Mouse (Mus musculus): Measurements from ENCODE around the gene Cmtr1. TPM values are rescaled to one million over a fixed set of nuclear protein-coding genes. Genes with fewer than 3 reads are reported as not detected.

The Cmtr1 gene
- polyA plus RNA-seq, 1 experiment from 2014 or later: 130 TPM

DNA sequence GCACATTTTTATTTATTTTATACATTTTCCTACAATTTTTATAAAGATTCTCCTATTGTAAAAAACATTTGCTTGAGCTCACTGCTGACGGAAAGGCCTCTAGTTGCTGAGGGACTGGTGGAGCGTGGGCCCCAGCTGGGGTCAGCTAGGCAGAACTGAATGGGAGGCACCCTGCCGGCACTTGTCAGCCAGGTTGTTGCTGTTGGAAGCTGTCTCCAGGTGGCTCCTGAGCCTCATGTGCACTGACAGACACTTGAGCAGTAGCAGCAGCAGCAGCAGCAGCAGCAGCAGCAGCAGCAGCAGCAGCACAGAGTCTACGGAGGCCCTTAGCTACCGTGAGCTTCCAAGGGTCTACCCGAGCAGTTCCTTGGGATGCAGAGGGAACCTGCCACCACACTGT is 27.0 kb downstream of the Cmtr1 start:
- 86% methylated on average over 6 of the region's 6 CpGs for WGBS
- H3K4me1 ChIP-seq (replicated peaks; ENCODE audit: control insufficient read depth, insufficient read depth, low read length): peaks cover 45% of the 10 kb centered on the region

DNA sequence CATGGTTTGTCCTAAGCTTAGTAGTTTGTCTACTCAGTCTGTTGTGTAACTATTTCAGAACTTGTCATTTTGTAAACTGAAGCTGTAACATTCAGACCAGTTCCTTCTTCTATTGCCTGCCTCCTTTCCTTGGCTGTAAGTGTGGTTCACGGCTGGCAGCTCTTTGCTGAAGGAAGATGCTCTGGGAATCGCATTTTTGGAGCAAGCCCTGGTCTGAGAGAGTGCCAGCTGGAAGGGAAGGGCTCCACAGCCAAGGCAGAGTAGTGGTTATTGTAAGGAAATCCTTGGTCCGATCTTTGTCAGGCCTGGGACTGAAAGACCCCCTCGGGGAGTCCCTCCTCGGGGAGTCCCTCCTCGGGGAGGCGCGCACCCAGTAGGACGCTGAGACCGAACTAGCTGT is 28.2 kb downstream of the Cmtr1 start:
- DNase-seq (ENCODE audit: low spot score) (no peak), ATAC-seq (replicated peaks; ENCODE audit: low FRiP score) (no peak)
- H3K4me1 ChIP-seq (replicated peaks; ENCODE audit: control insufficient read depth, insufficient read depth, low read length): peaks cover 41% of the 10 kb centered on the region
- H3K4me2 ChIP-seq: no peak overlapping the region
- 93% methylated on average over 10 of the region's 10 CpGs for WGBS
- no peaks in the 10 kb centered on the region for H3K27me3 ChIP-seq (replicated peaks; ENCODE audit: control insufficient read depth, insufficient read depth, low read length)
- H3K36me3 ChIP-seq (ENCODE audit: control insufficient read depth, insufficient read depth, low read length): peaks cover 48% of the 10 kb centered on the region
- H3K9ac ChIP-seq (ENCODE audit: low read depth, low read length): no peak overlapping the region
- no peak overlapping the region for H3K4me3 ChIP-seq (ENCODE audit: low read depth, low read length)
- H3K9me3 ChIP-seq (ENCODE audit: control insufficient read depth, low read length): no peaks in the 10 kb centered on the region
- H3K27ac ChIP-seq (ENCODE audit: low read depth, low read length): no peak overlapping the region

More for the DNA sequence above, 27.0 kb downstream of the Cmtr1 start:
- Histone ChIP-seq H3K36me3 (ENCODE audit: control insufficient read depth, insufficient read depth, low read length) (peaks cover 48% of the 10 kb centered on the region), H3K9ac (ENCODE audit: low read depth, low read length) (no peak overlapping the region), H3K4me2 (no peak overlapping the region), H3K4me3 (ENCODE audit: low read depth, low read length) (no peak overlapping the region), H3K27me3 (replicated peaks; ENCODE audit: control insufficient read depth, insufficient read depth, low read length) (no peaks in the 10 kb centered on the region), H3K27ac (ENCODE audit: low read depth, low read length) (0 out of 2 replicates have a peak overlapping the region, but pooled peaks have one; percentile 32), H3K9me3 (ENCODE audit: control insufficient read depth, low read length) (no peaks in the 10 kb centered on the region)
- DNase-seq (ENCODE audit: low spot score) (no peak), ATAC-seq (replicated peaks; ENCODE audit: low FRiP score) (no peak)

DNA sequence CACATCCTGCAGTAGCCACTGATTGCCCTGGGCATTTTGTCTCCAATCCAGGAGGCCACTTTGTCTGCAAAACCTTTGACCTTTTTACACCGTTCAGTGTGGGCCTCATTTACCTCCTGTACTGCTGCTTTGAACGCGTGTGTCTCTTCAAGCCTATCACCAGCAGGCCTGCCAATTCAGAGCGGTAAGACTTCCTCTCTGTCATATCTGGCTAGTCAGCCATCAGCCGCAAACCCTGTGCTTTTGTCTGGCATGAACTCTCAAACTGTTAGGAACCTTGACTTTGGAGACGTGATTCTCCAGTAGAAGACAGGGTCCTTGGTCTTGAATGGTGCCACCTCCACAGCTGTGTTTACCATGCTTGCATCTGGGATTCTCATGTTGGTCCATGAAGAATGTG is 29.9 kb downstream of the Cmtr1 start:
- 75% methylated on average over 6 of the region's 6 CpGs for WGBS
- Histone ChIP-seq H3K9ac (ENCODE audit: low read depth, low read length) (no peak overlapping the region), H3K4me2 (no peak overlapping the region), H3K36me3 (ENCODE audit: control insufficient read depth, insufficient read depth, low read length) (peaks cover 44% of the 10 kb centered on the region), H3K27ac (ENCODE audit: low read depth, low read length) (no peak overlapping the region), H3K4me1 (replicated peaks; ENCODE audit: control insufficient read depth, insufficient read depth, low read length) (peaks cover 27% of the 10 kb centered on the region), H3K4me3 (ENCODE audit: low read depth, low read length) (no peak overlapping the region), H3K9me3 (ENCODE audit: control insufficient read depth, low read length) (no peaks in the 10 kb centered on the region), H3K27me3 (replicated peaks; ENCODE audit: control insufficient read depth, insufficient read depth, low read length) (no peaks in the 10 kb centered on the region)
- DNase-seq (ENCODE audit: low spot score): no peak
- ATAC-seq (replicated peaks; ENCODE audit: low FRiP score): no peak

DNA sequence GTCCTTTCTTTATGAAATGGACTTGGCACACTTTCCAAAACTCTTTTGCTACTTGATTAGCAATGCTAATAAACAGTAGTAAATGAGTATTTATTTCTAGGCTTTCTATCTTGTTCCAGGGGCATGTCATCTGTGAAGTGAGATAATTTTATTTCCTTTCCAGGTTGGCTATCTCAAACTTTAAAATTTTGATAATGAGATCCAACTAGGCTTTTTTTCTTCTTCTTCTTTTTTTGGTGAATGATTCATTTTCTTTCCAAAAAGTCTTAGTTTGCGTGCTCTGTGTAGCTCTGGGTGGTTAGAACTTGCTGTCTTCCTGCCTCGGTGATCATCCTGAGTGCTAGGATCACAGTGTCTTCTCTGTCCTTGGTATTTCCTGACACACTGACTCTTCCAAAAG is 32.4 kb downstream of the Cmtr1 start:
- H3K9ac ChIP-seq (ENCODE audit: low read depth, low read length): no peak overlapping the region
- 79% methylated on average over 2 of the region's 2 CpGs for WGBS
- H3K27me3 ChIP-seq (replicated peaks; ENCODE audit: control insufficient read depth, insufficient read depth, low read length): no peaks in the 10 kb centered on the region
- no peak overlapping the region for H3K4me3 ChIP-seq (ENCODE audit: low read depth, low read length)
- H3K9me3 ChIP-seq (ENCODE audit: control insufficient read depth, low read length): no peaks in the 10 kb centered on the region
- no peak overlapping the region for H3K27ac ChIP-seq (ENCODE audit: low read depth, low read length)
- H3K36me3 ChIP-seq (ENCODE audit: control insufficient read depth, insufficient read depth, low read length): peaks cover 48% of the 10 kb centered on the region
- peaks cover 4% of the 10 kb centered on the region for H3K4me1 ChIP-seq (replicated peaks; ENCODE audit: control insufficient read depth, insufficient read depth, low read length)
- DNase-seq (ENCODE audit: low spot score): no peak
- H3K4me2 ChIP-seq: no peak overlapping the region
- no peak for ATAC-seq (replicated peaks; ENCODE audit: low FRiP score)

DNA sequence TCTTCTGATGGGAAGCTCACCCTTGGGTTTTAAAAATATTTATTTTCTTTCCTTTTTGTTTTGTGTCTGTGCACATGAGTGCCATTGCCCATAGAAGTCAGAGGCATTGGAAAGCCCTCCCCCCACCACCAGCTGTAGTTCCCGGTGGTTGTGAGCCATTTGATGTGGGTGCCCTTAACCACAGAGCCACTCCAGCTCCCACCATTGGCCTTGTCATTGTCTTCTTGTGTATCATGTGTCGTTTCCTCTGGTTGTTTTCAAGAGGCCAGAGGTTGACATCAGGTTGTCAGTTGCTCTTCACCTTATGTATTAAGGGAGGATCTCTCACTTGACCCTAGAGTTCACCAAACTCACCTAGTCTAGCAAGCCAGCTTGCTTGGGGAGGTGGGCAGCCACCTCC is 33.2 kb downstream of the Cmtr1 start:
- Histone ChIP-seq H3K4me3 (ENCODE audit: low read depth, low read length) (no peak overlapping the region), H3K4me2 (no peak overlapping the region), H3K4me1 (replicated peaks; ENCODE audit: control insufficient read depth, insufficient read depth, low read length) (no peaks in the 10 kb centered on the region; the same call in 1 of the 2 replicates), H3K9me3 (ENCODE audit: control insufficient read depth, low read length) (no peaks in the 10 kb centered on the region), H3K36me3 (ENCODE audit: control insufficient read depth, insufficient read depth, low read length) (peaks cover 52% of the 10 kb centered on the region), H3K9ac (ENCODE audit: low read depth, low read length) (no peak overlapping the region), H3K27me3 (replicated peaks; ENCODE audit: control insufficient read depth, insufficient read depth, low read length) (no peaks in the 10 kb centered on the region), H3K27ac (ENCODE audit: low read depth, low read length) (no peak overlapping the region)
- 57% methylated on average over 2 of the region's 2 CpGs for WGBS
- no peak for ATAC-seq (replicated peaks; ENCODE audit: low FRiP score)
- DNase-seq (ENCODE audit: low spot score): no peak

DNA sequence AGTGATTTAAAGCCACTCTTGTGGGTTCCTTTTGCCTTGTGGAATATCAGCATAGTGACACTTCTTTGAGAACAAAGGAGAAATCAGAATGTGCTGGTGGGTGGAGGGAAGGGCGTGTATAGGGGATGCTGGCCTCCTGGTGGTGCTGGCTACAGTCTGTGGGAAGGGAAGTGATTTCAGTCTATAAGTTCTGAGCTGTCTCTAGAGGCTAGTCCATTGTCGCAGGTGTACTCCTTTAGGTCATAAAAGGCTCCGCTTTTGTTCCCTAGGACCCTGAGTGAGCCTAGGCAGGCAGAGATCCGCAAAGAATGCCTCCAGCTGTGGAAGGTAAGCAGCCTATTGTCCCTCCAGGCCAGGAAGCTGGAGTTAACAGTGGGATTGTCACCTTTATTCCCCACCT is 34.1 kb downstream of the Cmtr1 start:
- Histone ChIP-seq H3K27me3 (replicated peaks; ENCODE audit: control insufficient read depth, insufficient read depth, low read length) (no peaks in the 10 kb centered on the region), H3K9ac (ENCODE audit: low read depth, low read length) (no peak overlapping the region), H3K9me3 (ENCODE audit: control insufficient read depth, low read length) (no peaks in the 10 kb centered on the region), H3K4me2 (no peak overlapping the region), H3K4me3 (ENCODE audit: low read depth, low read length) (no peak overlapping the region), H3K36me3 (ENCODE audit: control insufficient read depth, insufficient read depth, low read length) (peaks cover 51% of the 10 kb centered on the region), H3K27ac (ENCODE audit: low read depth, low read length) (no peak overlapping the region), H3K4me1 (replicated peaks; ENCODE audit: control insufficient read depth, insufficient read depth, low read length) (no peaks in the 10 kb centered on the region; the same call in 1 of the 2 replicates)
- 91% methylated on average over 4 of the region's 4 CpGs for WGBS
- ATAC-seq (replicated peaks; ENCODE audit: low FRiP score) (no peak), DNase-seq (ENCODE audit: low spot score) (no peak)

DNA sequence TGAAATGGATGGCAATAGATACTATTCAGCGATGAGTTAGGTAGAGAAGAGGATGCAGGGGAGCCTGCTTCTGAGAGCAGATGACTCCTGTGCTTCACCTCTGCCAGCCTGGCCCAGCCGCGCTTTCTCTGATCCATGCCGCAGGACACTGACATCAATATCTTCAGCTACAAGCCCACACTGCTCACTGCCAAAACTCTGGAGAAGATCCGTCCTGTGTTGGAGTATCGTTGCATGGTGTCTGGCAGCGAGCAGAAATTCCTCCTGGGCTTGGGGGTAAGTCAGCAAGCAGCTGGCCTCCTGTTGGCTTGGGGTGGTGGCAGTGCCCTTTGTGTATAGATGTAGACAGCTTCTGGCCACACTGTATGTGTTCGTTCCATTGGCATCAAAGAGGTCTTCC is 36.5 kb downstream of the Cmtr1 start:
- H3K27ac ChIP-seq (ENCODE audit: low read depth, low read length): no peak overlapping the region
- no peaks in the 10 kb centered on the region for H3K27me3 ChIP-seq (replicated peaks; ENCODE audit: control insufficient read depth, insufficient read depth, low read length)
- DNase-seq (ENCODE audit: low spot score) (no peak), ATAC-seq (replicated peaks; ENCODE audit: low FRiP score) (no peak)
- H3K36me3 ChIP-seq (ENCODE audit: control insufficient read depth, insufficient read depth, low read length): peaks cover 43% of the 10 kb centered on the region
- H3K9ac ChIP-seq (ENCODE audit: low read depth, low read length): no peak overlapping the region
- no peaks in the 10 kb centered on the region for H3K9me3 ChIP-seq (ENCODE audit: control insufficient read depth, low read length)
- no peak overlapping the region for H3K4me3 ChIP-seq (ENCODE audit: low read depth, low read length)
- no peak overlapping the region for H3K4me2 ChIP-seq
- H3K4me1 ChIP-seq (replicated peaks; ENCODE audit: control insufficient read depth, insufficient read depth, low read length): no peaks in the 10 kb centered on the region
- whole genome bisulfite sequencing: 95% methylated on average over 8 of the region's 8 CpGs

DNA sequence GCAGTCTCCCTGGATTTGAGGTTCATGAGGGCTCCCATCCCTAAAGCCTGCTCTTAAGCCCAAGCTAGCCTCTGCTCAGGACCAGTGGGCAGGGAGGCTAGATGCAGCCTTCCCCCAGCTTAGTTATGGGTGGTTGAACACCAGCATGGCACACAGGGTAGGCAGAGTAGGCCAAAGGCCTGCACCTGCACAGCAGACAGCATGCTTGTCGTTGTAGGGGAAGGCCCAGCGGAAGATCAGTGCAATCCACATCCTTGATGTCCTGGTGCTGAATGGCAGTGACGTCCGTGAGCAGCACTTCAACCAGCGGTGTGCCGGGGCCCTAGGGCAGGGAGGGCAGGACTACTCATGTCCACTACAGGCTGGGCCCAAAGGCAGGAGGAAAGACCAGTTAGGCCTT is 38.0 kb downstream of the Cmtr1 start:
- Histone ChIP-seq H3K4me3 (ENCODE audit: low read depth, low read length) (no peak overlapping the region), H3K36me3 (ENCODE audit: control insufficient read depth, insufficient read depth, low read length) (peaks cover 46% of the 10 kb centered on the region), H3K4me1 (replicated peaks; ENCODE audit: control insufficient read depth, insufficient read depth, low read length) (no peaks in the 10 kb centered on the region), H3K9ac (ENCODE audit: low read depth, low read length) (no peak overlapping the region), H3K4me2 (no peak overlapping the region), H3K27me3 (replicated peaks; ENCODE audit: control insufficient read depth, insufficient read depth, low read length) (no peaks in the 10 kb centered on the region), H3K27ac (ENCODE audit: low read depth, low read length) (no peak overlapping the region), H3K9me3 (ENCODE audit: control insufficient read depth, low read length) (no peaks in the 10 kb centered on the region)
- 95% methylated on average over 6 of the region's 6 CpGs for WGBS
- ATAC-seq (replicated peaks; ENCODE audit: low FRiP score) (no peak), DNase-seq (ENCODE audit: low spot score) (no peak)

DNA sequence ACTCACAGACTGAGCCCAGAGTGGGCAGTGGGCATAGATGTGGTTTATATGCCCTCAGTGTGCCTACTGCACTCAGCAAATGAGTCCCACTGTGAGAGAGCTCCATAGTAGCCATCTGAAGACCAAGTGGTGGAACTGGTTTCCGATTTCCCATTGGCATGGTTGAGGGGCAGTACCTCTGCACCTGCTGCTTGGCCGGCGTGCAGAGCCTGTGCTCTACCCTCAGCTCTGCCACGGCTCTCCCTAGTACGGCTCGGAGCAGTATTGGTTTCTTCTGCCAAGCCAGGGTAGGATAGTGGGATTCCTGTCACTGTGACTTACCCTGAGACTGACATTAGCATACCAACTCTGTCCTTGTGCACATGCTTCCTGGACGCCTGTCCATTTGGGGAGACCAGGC is 40.2 kb downstream of the Cmtr1 start:
- H3K36me3 ChIP-seq (ENCODE audit: control insufficient read depth, insufficient read depth, low read length): peaks cover 34% of the 10 kb centered on the region
- ATAC-seq (replicated peaks; ENCODE audit: low FRiP score) (no peak), DNase-seq (ENCODE audit: low spot score) (no peak)
- H3K27me3 ChIP-seq (replicated peaks; ENCODE audit: control insufficient read depth, insufficient read depth, low read length): no peaks in the 10 kb centered on the region
- H3K4me1 ChIP-seq (replicated peaks; ENCODE audit: control insufficient read depth, insufficient read depth, low read length): no peaks in the 10 kb centered on the region
- H3K4me2 ChIP-seq: no peak overlapping the region
- no peak overlapping the region for H3K27ac ChIP-seq (ENCODE audit: low read depth, low read length)
- H3K4me3 ChIP-seq (ENCODE audit: low read depth, low read length): no peak overlapping the region
- H3K9ac ChIP-seq (ENCODE audit: low read depth, low read length): no peak overlapping the region
- no peaks in the 10 kb centered on the region for H3K9me3 ChIP-seq (ENCODE audit: control insufficient read depth, low read length)
- 93% methylated on average over 7 of the region's 7 CpGs for WGBS
